Mouse (Mus musculus): ENCODE data around the gene Ifna7. TPM values are rescaled to one million over a fixed set of nuclear protein-coding genes. Genes with fewer than 3 reads are reported as not detected.

Ifna7 gene
- polyA plus RNA-seq, 1 experiment = not detected

DNA sequence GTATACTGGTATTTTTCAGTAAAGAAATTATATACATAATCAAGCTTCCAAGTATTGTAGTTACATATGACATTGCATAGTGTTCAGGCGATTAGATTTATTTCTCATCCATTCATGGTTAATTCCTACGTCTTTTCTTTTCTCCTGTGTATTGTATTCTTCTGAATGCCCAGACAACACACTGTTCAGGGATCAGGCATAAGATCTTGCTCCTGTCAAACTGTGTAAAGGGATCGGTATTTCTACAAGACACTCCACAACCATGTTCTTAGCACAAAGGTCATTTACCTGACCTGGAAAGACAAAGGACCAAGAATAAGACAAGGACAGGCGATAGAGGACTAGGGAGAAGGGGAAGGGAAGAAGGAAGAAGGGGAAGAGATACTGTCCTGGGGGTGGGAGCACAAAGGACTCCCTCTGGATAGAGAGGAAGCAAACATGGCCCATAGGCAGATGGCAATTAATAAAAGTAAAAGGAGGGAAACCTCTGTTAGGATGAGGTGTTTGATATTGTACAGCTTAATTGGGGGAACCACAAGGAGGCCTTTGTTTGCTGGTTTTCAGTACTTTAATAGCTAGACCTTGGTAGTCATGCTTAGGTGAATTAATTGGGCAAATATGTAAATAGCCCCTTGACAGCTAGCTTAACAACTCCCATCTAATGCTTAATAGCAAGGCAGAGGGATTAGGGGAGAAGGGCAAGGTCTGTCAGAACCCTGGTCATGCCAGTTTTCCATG lies 35.2 kb downstream of the Ifna7 start:
- Histone ChIP-seq H3K27ac (ENCODE audit: insufficient read depth, low read length) (no peak overlapping the region), H3K4me1 (ENCODE audit: control insufficient read depth, insufficient read depth, low read length) (no peaks in the 10 kb centered on the region), H3K4me3 (ENCODE audit: insufficient read depth, low read length) (no peak overlapping the region)
- TF ChIP-seq CTCF (IDR thresholded peaks at IDR 0.05; ENCODE audit: borderline replicate concordance, insufficient read depth, low read length) (no peak), POLR2A (IDR thresholded peaks at IDR 0.05; ENCODE audit: low read depth, low read length) (no peak)

DNA sequence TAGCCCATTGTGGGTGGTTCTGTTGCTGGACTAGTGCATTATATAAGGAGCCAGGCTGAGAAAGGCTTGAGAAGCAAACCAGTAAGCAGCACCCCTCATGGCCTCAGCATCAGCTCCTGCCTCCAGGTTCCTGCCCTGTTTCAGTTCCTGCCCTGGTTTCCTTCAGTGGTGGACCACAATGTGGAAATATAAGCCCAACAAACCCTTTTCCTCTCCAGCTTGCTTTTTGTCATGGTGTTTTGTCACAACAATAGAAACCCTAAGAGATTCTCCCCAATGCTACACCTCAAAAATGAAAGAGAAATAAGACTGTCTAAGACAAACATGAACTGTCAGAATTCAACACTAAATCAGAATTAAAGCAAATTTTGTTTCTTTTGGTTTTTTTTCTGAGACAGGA lies 43.2 kb downstream of the Ifna7 start:
- Histone ChIP-seq H3K4me3 (ENCODE audit: insufficient read depth, low read length) (no peak overlapping the region), H3K27ac (ENCODE audit: insufficient read depth, low read length) (no peak overlapping the region), H3K4me1 (ENCODE audit: control insufficient read depth, insufficient read depth, low read length) (no peaks in the 10 kb centered on the region)
- TF ChIP-seq CTCF (IDR thresholded peaks at IDR 0.05; ENCODE audit: borderline replicate concordance, insufficient read depth, low read length) (no peak), POLR2A (IDR thresholded peaks at IDR 0.05; ENCODE audit: low read depth, low read length) (no peak)

DNA sequence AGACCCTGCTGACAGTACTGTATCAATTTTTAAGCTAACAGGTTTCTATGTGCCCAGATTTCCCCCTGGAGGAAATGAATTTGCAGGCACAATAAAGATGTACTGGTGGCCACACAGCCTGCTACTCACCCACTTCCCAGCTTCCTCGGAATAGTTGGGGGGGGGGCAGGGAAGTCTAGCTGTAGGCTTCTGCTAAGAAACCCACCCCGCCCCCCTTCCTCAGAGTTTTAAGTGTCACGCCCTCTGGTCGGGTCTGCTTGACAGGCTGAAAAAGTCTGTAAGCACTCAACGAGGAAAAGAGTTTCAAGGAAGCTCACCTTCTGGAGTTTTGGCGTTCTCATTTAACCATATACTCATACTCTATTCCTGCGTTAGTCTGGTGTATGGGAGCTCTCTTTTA lies 47.3 kb downstream of the Ifna7 start:
- TF ChIP-seq CTCF (IDR thresholded peaks at IDR 0.05; ENCODE audit: borderline replicate concordance, insufficient read depth, low read length) (no peak), POLR2A (IDR thresholded peaks at IDR 0.05; ENCODE audit: low read depth, low read length) (no peak)
- Histone ChIP-seq H3K27ac (ENCODE audit: insufficient read depth, low read length) (no peak overlapping the region), H3K4me1 (ENCODE audit: control insufficient read depth, insufficient read depth, low read length) (no peaks in the 10 kb centered on the region)

DNA sequence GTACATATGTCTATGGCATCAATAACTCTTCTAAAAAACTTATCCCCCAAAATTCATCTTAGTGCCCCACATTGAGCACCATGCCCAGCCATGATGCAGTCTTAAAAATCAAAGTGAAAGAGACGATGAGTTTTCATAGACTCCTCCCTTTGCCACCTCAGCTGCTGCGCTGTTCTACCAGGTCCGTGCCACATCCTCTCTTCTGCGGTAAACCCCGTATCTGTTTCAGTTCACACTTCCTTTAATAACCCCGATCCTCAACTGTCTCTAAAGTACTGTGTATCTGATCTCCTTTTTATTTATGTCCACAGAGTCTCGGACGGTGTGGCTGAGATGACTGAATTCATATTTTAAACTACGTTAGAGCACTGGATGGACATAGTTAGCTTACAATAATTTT lies 48.6 kb downstream of the Ifna7 start:
- TF ChIP-seq POLR2A (IDR thresholded peaks at IDR 0.05; ENCODE audit: low read depth, low read length) (no peak), CTCF (IDR thresholded peaks at IDR 0.05; ENCODE audit: borderline replicate concordance, insufficient read depth, low read length) (no peak)
- no peaks in the 10 kb centered on the region for H3K4me1 ChIP-seq (ENCODE audit: control insufficient read depth, insufficient read depth, low read length)
- no peak overlapping the region for H3K27ac ChIP-seq (ENCODE audit: insufficient read depth, low read length)
- no peak overlapping the region for H3K4me3 ChIP-seq (ENCODE audit: insufficient read depth, low read length)

More for the DNA sequence above, 47.3 kb downstream of the Ifna7 start:
- no peak overlapping the region for H3K4me3 ChIP-seq (ENCODE audit: insufficient read depth, low read length)

DNA sequence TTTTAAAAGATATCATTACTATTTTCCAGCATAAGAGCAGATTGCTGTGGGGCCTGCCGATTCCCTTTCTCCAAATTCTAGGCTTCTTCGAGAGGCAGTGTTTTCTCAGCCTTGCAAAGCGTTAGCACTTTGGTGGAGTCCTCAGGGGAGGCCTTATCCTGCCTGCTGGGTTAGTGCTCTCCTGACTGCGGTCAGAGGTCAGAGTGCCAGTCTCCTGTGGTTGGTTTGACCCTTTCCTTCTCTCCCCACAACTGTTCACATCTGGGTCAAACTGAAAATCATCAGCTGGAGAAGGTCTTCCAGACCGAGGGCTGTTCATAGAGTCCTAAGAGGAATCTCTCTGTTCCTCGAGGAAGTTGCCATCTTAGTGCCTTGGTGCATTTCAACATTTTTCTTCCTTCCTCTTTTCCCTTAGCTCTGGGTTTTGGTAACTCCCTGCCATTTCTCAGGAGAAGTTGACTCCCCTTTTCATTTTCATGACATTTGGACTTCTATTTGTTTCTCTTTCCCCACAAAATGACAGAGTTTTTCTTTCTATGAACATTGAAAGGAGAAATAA lies 49.1 kb downstream of the Ifna7 start:
- H3K4me3 ChIP-seq (ENCODE audit: insufficient read depth, low read length) = no peak overlapping the region
- no peaks in the 10 kb centered on the region for H3K4me1 ChIP-seq (ENCODE audit: control insufficient read depth, insufficient read depth, low read length)
- H3K27ac ChIP-seq (ENCODE audit: insufficient read depth, low read length) = no peak overlapping the region
- TF ChIP-seq POLR2A (IDR thresholded peaks at IDR 0.05; ENCODE audit: low read depth, low read length) (no peak), CTCF (IDR thresholded peaks at IDR 0.05; ENCODE audit: borderline replicate concordance, insufficient read depth, low read length) (no peak)

Other genes starting within 250 kb of the Ifna7 start
- gene Ifna14, start 244.4 kb upstream of the Ifna7 start, polyA plus RNA-seq (2011; ENCODE audit: insufficient read length, low read depth, missing spikeins) = not detected in 2 replicates
- not detected in 2 replicates for gene Ifna9, start 223.8 kb upstream of the Ifna7 start, polyA plus RNA-seq (2011; ENCODE audit: insufficient read length, low read depth, missing spikeins)
- gene Ifna12, start 212.9 kb upstream of the Ifna7 start, polyA plus RNA-seq (2011; ENCODE audit: insufficient read length, low read depth, missing spikeins) = not detected in 2 replicates
- not detected in 2 replicates for gene C87499, start 181.8 kb upstream of the Ifna7 start, polyA plus RNA-seq (2011; ENCODE audit: insufficient read length, low read depth, missing spikeins)
- not detected in 2 replicates for gene Ifna13, start 171.8 kb upstream of the Ifna7 start, polyA plus RNA-seq (2011; ENCODE audit: insufficient read length, low read depth, missing spikeins)
- not detected in 2 replicates for gene Ifna16, start 139.3 kb upstream of the Ifna7 start, polyA plus RNA-seq (2011; ENCODE audit: insufficient read length, low read depth, missing spikeins)
- not detected in 2 replicates for gene Ifna2, start 132.3 kb upstream of the Ifna7 start, polyA plus RNA-seq (2011; ENCODE audit: insufficient read length, low read depth, missing spikeins)
- not detected in 2 replicates for gene Ifnab, start 124.9 kb upstream of the Ifna7 start, polyA plus RNA-seq (2011; ENCODE audit: insufficient read length, low read depth, missing spikeins)
- gene Gm26566, start 94.4 kb upstream of the Ifna7 start, polyA plus RNA-seq (2011; ENCODE audit: insufficient read length, low read depth, missing spikeins) = not detected in 2 replicates
- 103 and 123 TPM in 2 replicates for gene Klhl9, start 93.8 kb upstream of the Ifna7 start, polyA plus RNA-seq (2011; ENCODE audit: insufficient read length, low read depth, missing spikeins)
- not detected in 2 replicates for gene Gm13271, start 61.4 kb upstream of the Ifna7 start, polyA plus RNA-seq (2011; ENCODE audit: insufficient read length, low read depth, missing spikeins)
- not detected in 2 replicates for gene Gm13283, start 56.1 kb upstream of the Ifna7 start, polyA plus RNA-seq (2011; ENCODE audit: insufficient read length, low read depth, missing spikeins)
- gene Gm13290, start 42.4 kb upstream of the Ifna7 start, polyA plus RNA-seq (2011; ENCODE audit: insufficient read length, low read depth, missing spikeins) = 0.70 TPM in 1 of 2 replicates, not detected in the other
- not detected in 2 replicates for gene Gm13289, start 39.3 kb upstream of the Ifna7 start, polyA plus RNA-seq (2011; ENCODE audit: insufficient read length, low read depth, missing spikeins)
- gene Gm13272, start 36.4 kb upstream of the Ifna7 start, polyA plus RNA-seq (2011; ENCODE audit: insufficient read length, low read depth, missing spikeins) = not detected in 2 replicates
- gene Ifnz, start 34.1 kb upstream of the Ifna7 start, polyA plus RNA-seq (2011; ENCODE audit: insufficient read length, low read depth, missing spikeins) = 0.37 and 0.44 TPM in 2 replicates
- gene Gm13276, start 30.5 kb upstream of the Ifna7 start, polyA plus RNA-seq (2011; ENCODE audit: insufficient read length, low read depth, missing spikeins) = not detected in 2 replicates
- gene Gm13277, start 27.6 kb upstream of the Ifna7 start, polyA plus RNA-seq (2011; ENCODE audit: insufficient read length, low read depth, missing spikeins) = not detected in 2 replicates
- not detected in 2 replicates for gene Gm13278, start 24.7 kb upstream of the Ifna7 start, polyA plus RNA-seq (2011; ENCODE audit: insufficient read length, low read depth, missing spikeins)
- gene Gm13275, start 21.7 kb upstream of the Ifna7 start, polyA plus RNA-seq (2011; ENCODE audit: insufficient read length, low read depth, missing spikeins) = not detected in 2 replicates
- not detected in 2 replicates for gene Gm13279, start 18.8 kb upstream of the Ifna7 start, polyA plus RNA-seq (2011; ENCODE audit: insufficient read length, low read depth, missing spikeins)
- 0.44 and 2.3 TPM in 2 replicates for gene Gm13285, start 16.6 kb upstream of the Ifna7 start, polyA plus RNA-seq (2011; ENCODE audit: insufficient read length, low read depth, missing spikeins)
- 1.1 TPM in 1 of 2 replicates, not detected in the other for gene Gm13287, start 13.0 kb upstream of the Ifna7 start, polyA plus RNA-seq (2011; ENCODE audit: insufficient read length, low read depth, missing spikeins)
- 0.23 TPM in 1 of 2 replicates, not detected in the other for gene Gm13288, start 10.7 kb upstream of the Ifna7 start, polyA plus RNA-seq (2011; ENCODE audit: insufficient read length, low read depth, missing spikeins)
- not detected in 2 replicates for gene Ifna11, start 3.7 kb downstream of the Ifna7 start, polyA plus RNA-seq (2011; ENCODE audit: insufficient read length, low read depth, missing spikeins)
- not detected in 2 replicates for gene Ifna6, start 11.2 kb downstream of the Ifna7 start, polyA plus RNA-seq (2011; ENCODE audit: insufficient read length, low read depth, missing spikeins)
- not detected in 2 replicates for gene Ifna5, start 19.3 kb downstream of the Ifna7 start, polyA plus RNA-seq (2011; ENCODE audit: insufficient read length, low read depth, missing spikeins)
- not detected in 2 replicates for gene Ifna4, start 25.6 kb downstream of the Ifna7 start, polyA plus RNA-seq (2011; ENCODE audit: insufficient read length, low read depth, missing spikeins)
- not detected in 2 replicates for gene Ifna1, start 33.9 kb downstream of the Ifna7 start, polyA plus RNA-seq (2011; ENCODE audit: insufficient read length, low read depth, missing spikeins)
- gene Ifne, start 64.0 kb downstream of the Ifna7 start, polyA plus RNA-seq (2011; ENCODE audit: insufficient read length, low read depth, missing spikeins) = not detected in 2 replicates